Mouse (Mus musculus) layer of hippocampus, adult 9-10 months (tissue): ENCODE measurements around the gene Tmtc1.

Experiments used
- DNase-seq: peaks from one replicate; pipeline ENCODE4 v3.0.0; 2022; ENCODE audit warnings: low spot score

Gene Tmtc1

GRCm38 (mm10) chr6:148371223-148371622 is 73.0 kb downstream of the Tmtc1 start:
- DNase-seq: no peak

GRCm38 (mm10) chr6:148367094-148367539 is 77.1 kb downstream of the Tmtc1 start:
- no peak for DNase-seq

GRCm38 (mm10) chr6:148366629-148367028 is 77.6 kb downstream of the Tmtc1 start:
- DNase-seq: no peak

GRCm38 (mm10) chr6:148363162-148363561 is 81.0 kb downstream of the Tmtc1 start:
- DNase-seq: no peak

GRCm38 (mm10) chr6:148362475-148362874 is 81.7 kb downstream of the Tmtc1 start:
- DNase-seq: peak; percentile 20

- no peak for DNase-seq
Measured at GRCm38 (mm10) chr6:148359348-148359905, 84.8 kb downstream of the Tmtc1 start.

GRCm38 (mm10) chr6:148358580-148359246 is 85.5 kb downstream of the Tmtc1 start:
- no peak for DNase-seq

- no peak for DNase-seq
Measured at GRCm38 (mm10) chr6:148356141-148356540, 88.0 kb downstream of the Tmtc1 start.

GRCm38 (mm10) chr6:148354509-148355474 is 89.4 kb downstream of the Tmtc1 start:
- no peak for DNase-seq

GRCm38 (mm10) chr6:148354151-148354508 is 90.1 kb downstream of the Tmtc1 start:
- no peak for DNase-seq

GRCm38 (mm10) chr6:148345001-148345400 is 99.2 kb downstream of the Tmtc1 start:
- DNase-seq: no peak

- no peak for DNase-seq
Measured at GRCm38 (mm10) chr6:148342191-148342590, 102.0 kb downstream of the Tmtc1 start.

- DNase-seq: no peak
Measured at GRCm38 (mm10) chr6:148341765-148342164, 102.4 kb downstream of the Tmtc1 start.

- DNase-seq: no peak
Measured at GRCm38 (mm10) chr6:148338326-148338957, 105.7 kb downstream of the Tmtc1 start.

GRCm38 (mm10) chr6:148336290-148336955 is 107.8 kb downstream of the Tmtc1 start:
- DNase-seq: no peak

GRCm38 (mm10) chr6:148331916-148332315 is 112.3 kb downstream of the Tmtc1 start:
- no peak for DNase-seq

- DNase-seq: no peak
Measured at GRCm38 (mm10) chr6:148329976-148330375, 114.2 kb downstream of the Tmtc1 start.

- no peak for DNase-seq
Measured at GRCm38 (mm10) chr6:148328928-148329327, 115.3 kb downstream of the Tmtc1 start.

- no peak for DNase-seq
Measured at GRCm38 (mm10) chr6:148328130-148328529, 116.1 kb downstream of the Tmtc1 start.

GRCm38 (mm10) chr6:148318736-148319135 is 125.5 kb downstream of the Tmtc1 start:
- DNase-seq: no peak

- no peak for DNase-seq
Measured at GRCm38 (mm10) chr6:148315571-148316080, 128.6 kb downstream of the Tmtc1 start.
